Mouse (Mus musculus) neural tube, embryonic 13.5 days (tissue): ENCODE data around the gene Itsn1. TPM values are rescaled to one million over a fixed set of nuclear protein-coding genes. Genes with fewer than 3 reads are reported as not detected.

Experiments
- ATAC-seq: fragments of 200-750 bp; cut with Nextera tagmentation; 2 replicates; pipeline ENCODE4 v1.8.0; 2017; ENCODE audit warnings: low read depth, mild to moderate bottlenecking, moderate TSS enrichment, moderate library complexity
- H3K27ac ChIP-seq: fragments of 300-500 bp; sonication (generic); replicated peaks from 2 replicates; pipeline ENCODE4 v1.5.1; 2015; ENCODE audit warnings: moderate library complexity, mild to moderate bottlenecking, inconsistent platforms
- H3K27me3 ChIP-seq: fragments of 300-500 bp; sonication (generic); 2 replicates; pipeline ENCODE4 v1.6.1; 2015; ENCODE audit warnings: mild to moderate bottlenecking, inconsistent platforms
- H3K36me3 ChIP-seq: fragments of 300-500 bp; sonication (generic); 2 replicates; pipeline ENCODE4 v1.6.1; 2015; ENCODE audit warnings: mild to moderate bottlenecking, inconsistent platforms
- H3K4me1 ChIP-seq: fragments of 300-500 bp; sonication (generic); replicated peaks from 2 replicates; pipeline ENCODE4 v1.6.1; 2015; ENCODE audit warnings: inconsistent platforms
- H3K4me2 ChIP-seq: fragments of 300-500 bp; sonication (generic); 2 replicates; pipeline ENCODE4 v1.6.1; 2015; ENCODE audit warnings: inconsistent platforms, mild to moderate bottlenecking, moderate library complexity
- H3K4me3 ChIP-seq: fragments of 300-500 bp; sonication (generic); 2 replicates; pipeline ENCODE4 v1.5.1; 2015; ENCODE audit warnings: mild to moderate bottlenecking, inconsistent platforms
- H3K9ac ChIP-seq: fragments of 300-500 bp; sonication (generic); 2 replicates; pipeline ENCODE4 v1.6.1; 2015; ENCODE audit warnings: moderate library complexity, mild to moderate bottlenecking, inconsistent platforms
- H3K9me3 ChIP-seq: fragments of 300-500 bp; sonication (generic); 2 replicates; pipeline ENCODE4 v1.6.1; 2016; ENCODE audit warnings: inconsistent platforms
- WGBS: fragments of 180-500 bp; shearing (Covaris S2); methylation state at CpG from one replicate; pipeline ENCODE4 v1.1.7; 2015; 5-methylcytosine and 5-hydroxymethylcytosine counted together
- polyA plus RNA-seq: library from polyadenylated mRNA; unstranded; fragments of >200 nt; fragmentation: Nextera tagmentation; extraction: Ambion mirVana; gene quantifications from 2 replicates; pipeline ENCODE4 v1.2.1, GENCODE M21; 2015

Itsn1 gene
- 60.4 and 62.5 TPM in 2 replicates for polyA plus RNA-seq

- H3K9ac ChIP-seq = peak within 1 kb of the TSS; percentile 99
- peaks cover 10% of the 10 kb centered on the region; the same call in 1 of the 2 replicates for H3K36me3 ChIP-seq
- WGBS = under 1% methylated on average over 28 of the region's 33 CpGs
- H3K27me3 ChIP-seq = no peaks in the 10 kb centered on the region
- peak; percentile 96 for ATAC-seq
- H3K4me2 ChIP-seq = peak within 1 kb of the TSS; percentile 72
- H3K9me3 ChIP-seq = no peaks in the 10 kb centered on the region
- peak within 1 kb of the TSS; percentile 96 for H3K4me3 ChIP-seq
- peaks cover 47% of the 10 kb centered on the region for H3K4me1 ChIP-seq
- peak within 1 kb of the TSS; percentile 96 for H3K27ac ChIP-seq
Observed at GRCm38 (mm10) chr16:91729066-91729482, at the start of gene Itsn1. Gene Itsn1, plus strand, starts transcription at chr16:91729281.

- 83% methylated on average over 5 of the region's 5 CpGs for WGBS
Observed at GRCm38 (mm10) chr16:91680656-91681055, 48.4 kb upstream of the Itsn1 start.

DNA sequence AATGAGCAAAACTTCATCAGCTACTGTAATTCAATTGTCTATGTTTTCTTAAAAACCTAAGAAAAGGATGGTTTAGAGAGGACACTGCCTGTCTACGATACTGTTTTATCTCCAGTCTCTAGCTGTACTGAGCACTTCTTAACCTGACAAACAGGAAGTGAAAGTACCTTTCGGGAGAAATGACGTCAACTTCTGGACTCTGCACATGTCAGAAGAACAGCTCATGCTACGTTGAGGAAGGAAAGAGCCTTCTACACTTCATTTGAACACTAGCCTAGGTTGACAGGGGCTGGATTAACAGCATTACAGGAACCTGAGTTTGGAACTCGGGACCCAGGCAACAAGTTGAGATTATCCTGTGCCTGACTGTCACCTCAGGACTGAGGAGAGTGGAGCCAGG lies 43.6 kb upstream of the Itsn1 start:
- Histone ChIP-seq H3K9me3 (no peaks in the 10 kb centered on the region), H3K4me1 (peaks cover 24% of the 10 kb centered on the region), H3K36me3 (peaks cover 54% of the 10 kb centered on the region), H3K9ac (no peak overlapping the region), H3K4me2 (no peak overlapping the region), H3K27ac (no peak overlapping the region), H3K4me3 (no peak overlapping the region), H3K27me3 (no peaks in the 10 kb centered on the region)
- no peak for ATAC-seq
- 84% methylated on average over 5 of the region's 5 CpGs for WGBS

More at GRCm38 (mm10) chr16:91680656-91681055, 48.4 kb upstream of the Itsn1 start:
- H3K4me1 ChIP-seq = no peaks in the 10 kb centered on the region
- no peak for ATAC-seq
- H3K4me2 ChIP-seq = no peak overlapping the region
- no peaks in the 10 kb centered on the region for H3K9me3 ChIP-seq
- no peak overlapping the region for H3K9ac ChIP-seq
- no peak overlapping the region for H3K4me3 ChIP-seq
- H3K27ac ChIP-seq = no peak overlapping the region
- H3K36me3 ChIP-seq = peaks cover 92% of the 10 kb centered on the region
- no peaks in the 10 kb centered on the region for H3K27me3 ChIP-seq

- no peaks in the 10 kb centered on the region for H3K27me3 ChIP-seq
- no peak overlapping the region for H3K4me2 ChIP-seq
- no peak overlapping the region for H3K4me3 ChIP-seq
- H3K27ac ChIP-seq = no peak overlapping the region
- 87% methylated on average over 5 of the region's 5 CpGs for WGBS
- H3K9me3 ChIP-seq = no peaks in the 10 kb centered on the region
- no peak overlapping the region for H3K9ac ChIP-seq
- peaks cover 45% of the 10 kb centered on the region for H3K36me3 ChIP-seq
- peaks cover 24% of the 10 kb centered on the region for H3K4me1 ChIP-seq
- ATAC-seq = no peak
Observed at GRCm38 (mm10) chr16:91686369-91686768, 42.7 kb upstream of the Itsn1 start.

DNA sequence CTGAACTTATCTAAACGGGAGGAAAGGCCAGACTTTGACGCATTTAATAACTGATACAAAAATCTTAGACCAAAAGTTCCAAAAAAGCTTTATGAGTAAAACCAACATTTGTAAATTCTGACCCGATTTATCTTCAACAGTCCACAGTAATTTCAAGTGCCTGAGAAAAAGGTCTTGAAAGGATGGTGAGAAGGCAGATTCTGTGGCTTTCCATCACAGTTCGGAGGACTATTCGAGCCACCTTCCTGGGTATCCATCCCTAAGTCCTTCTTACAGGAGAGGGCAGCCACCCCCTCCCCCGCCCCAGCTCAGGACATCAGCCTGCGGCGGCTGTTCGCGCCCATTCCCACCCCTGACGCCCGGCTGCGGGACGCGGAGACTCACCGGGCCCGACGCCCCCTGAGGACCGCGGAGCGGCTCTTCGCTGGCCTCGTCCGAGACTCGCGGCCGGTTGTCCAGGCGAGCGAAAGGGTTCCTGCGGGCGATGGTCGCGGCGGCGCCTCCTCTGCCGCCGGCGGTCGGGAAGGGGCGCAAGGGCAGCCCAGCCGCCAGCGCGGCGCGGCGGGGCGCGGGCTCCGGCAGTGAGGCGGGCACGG lies 41.0 kb upstream of the Itsn1 start:
- peak overlapping the region; percentile 85 for H3K4me3 ChIP-seq
- H3K27ac ChIP-seq = peak overlapping the region; percentile 92
- peaks cover 28% of the 10 kb centered on the region for H3K36me3 ChIP-seq
- no peaks in the 10 kb centered on the region for H3K9me3 ChIP-seq
- peaks cover 24% of the 10 kb centered on the region for H3K4me1 ChIP-seq
- peak overlapping the region; percentile 91 for H3K9ac ChIP-seq
- peak; percentile 69 for ATAC-seq
- peak overlapping the region; percentile 71 for H3K4me2 ChIP-seq
- H3K27me3 ChIP-seq = no peaks in the 10 kb centered on the region
- WGBS = under 1% methylated on average over 51 of the region's 51 CpGs

DNA sequence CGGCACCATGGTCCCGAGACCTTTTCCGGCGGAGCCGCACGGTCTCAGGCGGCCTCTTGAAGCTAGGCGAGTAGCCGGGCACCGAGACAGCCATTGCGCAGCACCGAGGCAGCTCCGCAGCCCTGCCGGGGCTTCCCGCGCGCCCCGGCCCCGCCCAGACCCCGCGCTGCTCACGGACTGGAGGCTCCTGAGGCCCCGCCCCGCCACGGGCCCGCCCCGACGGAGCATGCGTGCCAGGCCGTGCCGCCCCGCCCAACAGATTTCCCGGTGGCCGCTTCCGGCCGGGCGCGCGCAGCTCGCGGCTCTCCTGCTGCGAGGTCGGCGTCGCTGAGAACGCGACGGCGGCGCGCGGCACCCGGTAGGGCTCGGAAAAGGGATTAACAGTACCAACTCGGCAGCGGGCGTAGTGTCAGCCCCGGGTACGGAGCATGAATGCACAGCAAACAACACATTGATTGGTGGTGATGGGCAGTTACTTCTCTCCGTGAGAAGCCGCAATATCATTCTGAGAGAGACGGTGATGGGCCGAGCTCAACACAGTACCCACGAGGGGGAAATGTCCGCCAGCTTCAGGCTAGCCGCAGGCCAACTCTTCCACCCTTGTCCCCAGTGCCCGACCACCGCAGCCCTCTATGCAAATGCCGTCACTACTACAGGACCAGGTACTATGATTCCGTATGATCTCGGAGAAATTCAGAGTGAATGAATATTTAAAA lies 40.3 kb upstream of the Itsn1 start, which contains the start of gene Donson:
TSS of gene Donson (minus strand) at position 152 of the 716 bp plus-strand sequence.
- H3K4me3 ChIP-seq = peak within 1 kb of the TSS; percentile 85
- H3K9me3 ChIP-seq = no peaks in the 10 kb centered on the region
- peak within 1 kb of the TSS; percentile 92 for H3K27ac ChIP-seq
- H3K36me3 ChIP-seq = peaks cover 26% of the 10 kb centered on the region
- peak; percentile 99 for ATAC-seq
- peak within 1 kb of the TSS; percentile 71 for H3K4me2 ChIP-seq
- H3K27me3 ChIP-seq = no peaks in the 10 kb centered on the region
- peaks cover 24% of the 10 kb centered on the region for H3K4me1 ChIP-seq
- peak within 1 kb of the TSS; percentile 91 for H3K9ac ChIP-seq
- WGBS = under 1% methylated on average over 69 of the region's 71 CpGs

DNA sequence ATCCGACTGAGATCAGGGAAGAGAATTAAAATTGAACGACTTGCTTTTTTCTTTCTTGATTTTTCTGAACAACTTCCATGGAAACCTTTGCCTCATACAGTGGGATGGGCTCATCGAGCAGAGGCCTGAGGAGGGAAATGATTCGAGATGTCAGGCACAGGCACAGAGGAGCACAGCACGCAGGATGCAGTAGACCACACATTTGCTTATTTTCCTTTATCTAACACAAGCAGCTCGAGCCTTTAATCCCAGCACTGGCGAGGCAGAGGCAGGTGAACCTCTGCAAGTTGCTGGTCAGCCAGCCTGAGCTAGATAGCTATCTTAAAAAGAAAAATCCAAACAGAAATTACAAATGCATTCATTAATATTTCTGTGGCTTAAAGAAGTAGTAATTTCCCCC lies 39.3 kb upstream of the Itsn1 start:
- WGBS = 53% methylated on average over 7 of the region's 7 CpGs
- no peaks in the 10 kb centered on the region for H3K27me3 ChIP-seq
- peaks cover 19% of the 10 kb centered on the region for H3K36me3 ChIP-seq
- H3K9me3 ChIP-seq = no peaks in the 10 kb centered on the region
- peaks cover 24% of the 10 kb centered on the region for H3K4me1 ChIP-seq
- no peak overlapping the region for H3K27ac ChIP-seq
- H3K4me3 ChIP-seq = 0 out of 2 replicates have a peak overlapping the region, but pooled peaks have one; percentile 85
- no peak for ATAC-seq
- peak overlapping the region; percentile 53 for H3K9ac ChIP-seq
- H3K4me2 ChIP-seq = peak overlapping the region; percentile 71

- Histone ChIP-seq H3K4me1 (peaks cover 6% of the 10 kb centered on the region), H3K4me2 (no peak overlapping the region), H3K4me3 (no peak overlapping the region), H3K9ac (0 out of 2 replicates have a peak overlapping the region, but pooled peaks have one; percentile 31), H3K9me3 (no peaks in the 10 kb centered on the region), H3K36me3 (peaks cover 39% of the 10 kb centered on the region), H3K27ac (no peak overlapping the region), H3K27me3 (no peaks in the 10 kb centered on the region)
- WGBS = 34% methylated on average over 14 of the region's 14 CpGs
- ATAC-seq = peak; percentile 87
Observed at GRCm38 (mm10) chr16:91694455-91695084, 34.5 kb upstream of the Itsn1 start.

DNA sequence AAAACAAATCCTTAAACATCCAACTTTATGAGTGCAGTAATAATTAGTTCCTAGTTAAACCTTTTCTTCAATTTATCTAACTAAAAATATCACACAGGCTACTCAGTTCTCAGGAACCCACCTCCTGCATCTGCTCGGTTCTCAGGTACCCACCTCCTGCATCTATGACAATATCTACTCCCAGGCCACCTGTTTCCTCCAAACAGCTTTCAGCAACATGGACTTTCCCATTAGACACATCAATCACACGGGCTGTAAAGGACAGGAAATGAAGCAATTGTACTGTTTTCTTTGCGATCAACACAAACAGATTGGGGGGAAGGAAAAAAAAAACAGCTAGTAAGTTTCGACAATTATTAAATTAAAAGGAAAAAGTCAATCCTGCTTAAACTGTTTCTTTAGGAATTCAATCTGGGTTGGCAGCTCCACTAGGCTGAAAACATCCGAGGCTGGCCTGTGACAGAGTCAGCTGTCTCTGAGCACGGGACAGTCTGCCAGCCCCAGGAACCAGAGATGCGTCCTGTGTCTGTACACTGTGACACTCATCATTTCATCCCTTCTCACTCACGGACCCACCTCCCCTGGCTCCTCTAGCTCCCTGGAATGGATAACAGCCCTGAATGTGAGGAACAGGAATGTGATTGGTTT lies 33.8 kb upstream of the Itsn1 start:
- H3K27me3 ChIP-seq = no peaks in the 10 kb centered on the region
- H3K4me1 ChIP-seq = no peaks in the 10 kb centered on the region; the same call in 1 of the 2 replicates
- no peak for ATAC-seq
- H3K4me2 ChIP-seq = no peak overlapping the region
- H3K27ac ChIP-seq = no peak overlapping the region
- 0 out of 2 replicates have a peak overlapping the region, but pooled peaks have one; percentile 31 for H3K9ac ChIP-seq
- WGBS = 70% methylated on average over 8 of the region's 8 CpGs
- no peak overlapping the region for H3K4me3 ChIP-seq
- peaks cover 42% of the 10 kb centered on the region for H3K36me3 ChIP-seq
- H3K9me3 ChIP-seq = no peaks in the 10 kb centered on the region

GRCm38 (mm10) chr16:91698995-91699394 lies 30.1 kb upstream of the Itsn1 start:
- Histone ChIP-seq H3K9me3 (no peaks in the 10 kb centered on the region), H3K36me3 (peaks cover 69% of the 10 kb centered on the region), H3K27ac (no peak overlapping the region), H3K4me2 (no peak overlapping the region), H3K9ac (no peak overlapping the region), H3K27me3 (no peaks in the 10 kb centered on the region), H3K4me1 (no peaks in the 10 kb centered on the region), H3K4me3 (no peak overlapping the region)
- no peak for ATAC-seq
- 83% methylated on average over 1 of the region's 1 CpGs for WGBS

DNA sequence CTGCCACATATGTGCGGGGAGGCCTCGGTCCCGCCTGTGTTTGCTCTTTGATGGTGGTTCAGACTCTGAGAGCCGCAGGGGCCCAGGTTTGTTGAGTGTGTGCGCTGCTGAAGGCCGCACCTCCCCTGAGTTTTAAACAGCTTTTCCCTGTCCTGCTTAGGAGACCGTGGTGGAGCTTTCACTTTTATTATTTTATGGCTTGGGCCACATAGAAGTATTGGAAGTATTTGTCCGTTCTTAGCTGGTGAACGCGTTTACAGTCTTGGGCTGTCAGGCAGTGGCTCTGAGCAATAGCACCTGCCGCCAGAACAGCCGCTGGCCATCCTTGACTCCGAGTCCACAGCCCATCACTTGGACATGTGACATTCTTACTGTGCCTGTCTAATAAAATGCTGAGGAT lies 27.2 kb upstream of the Itsn1 start:
- H3K9me3 ChIP-seq = no peaks in the 10 kb centered on the region
- no peak overlapping the region for H3K9ac ChIP-seq
- peaks cover 81% of the 10 kb centered on the region for H3K36me3 ChIP-seq
- no peak overlapping the region for H3K4me3 ChIP-seq
- ATAC-seq = no peak
- H3K27ac ChIP-seq = no peak overlapping the region; the same call in 1 of the 2 replicates
- H3K27me3 ChIP-seq = no peaks in the 10 kb centered on the region
- 46% methylated on average over 13 of the region's 13 CpGs for WGBS
- no peak overlapping the region for H3K4me2 ChIP-seq
- H3K4me1 ChIP-seq = no peaks in the 10 kb centered on the region
